8 mouse cellular contexts compared by ENCODE assay signal in the genomic region with DNA sequence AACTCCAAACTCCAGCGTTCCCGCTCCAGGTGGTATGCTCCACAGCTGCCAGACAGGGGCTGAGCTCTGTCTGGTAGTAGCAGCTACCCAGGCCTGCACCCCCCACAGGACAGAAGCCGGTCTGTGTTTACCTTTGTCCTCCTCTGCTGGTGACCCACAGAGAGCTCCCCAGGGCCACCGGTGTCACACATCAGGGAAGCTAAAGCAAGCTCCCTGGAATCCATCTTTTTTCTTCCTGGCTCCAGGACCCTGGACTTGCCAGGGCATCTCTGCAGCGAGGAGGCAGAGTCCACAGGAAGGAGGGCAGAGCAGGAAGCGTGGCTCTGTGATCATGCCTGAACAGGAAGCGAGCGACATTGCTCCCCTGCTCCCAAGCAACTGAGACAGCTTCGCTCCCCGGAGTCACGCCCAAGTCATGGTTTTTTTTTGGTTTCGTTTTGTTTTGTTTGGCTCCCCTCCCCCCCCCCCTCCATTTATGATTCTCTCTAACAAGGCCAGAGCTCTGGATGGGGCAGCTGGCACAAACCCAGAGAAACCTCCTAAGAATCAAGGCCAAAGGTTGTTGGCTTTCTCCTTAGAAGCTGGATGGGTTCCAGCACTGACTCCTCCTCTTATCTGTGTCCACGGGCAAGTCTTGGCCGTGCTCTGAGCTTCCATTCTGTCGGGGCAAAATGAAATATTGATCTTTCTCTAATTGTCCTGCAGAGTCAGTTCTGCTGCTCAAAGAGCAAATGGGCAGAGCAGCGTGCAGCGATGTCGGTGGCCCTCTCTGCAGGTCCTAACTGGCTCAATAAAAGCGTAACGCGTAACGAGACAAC. TPM values are rescaled to one million over a fixed set of nuclear protein-coding genes. Genes with fewer than 3 reads are reported as not detected.
A peak's percentile ranks its signal among the peaks of the same experiment; 100 is the strongest.
DNase-seq lines count a peak whose midpoint lies in the region; ATAC-seq and TF ChIP-seq lines count a peak whose summit lies in the region.

No protein-coding gene starts in this region.

- peak; percentile 19; the same call in 1 of the 2 replicates for TF ChIP-seq CTCF in liver, postnatal 0 days (IDR thresholded peaks at IDR 0.05; ENCODE audit: low read depth)

- H3K4me1 ChIP-seq in intestine, embryonic 16.5 days (ENCODE audit: control insufficient read depth, insufficient read depth, low read length): peaks cover 9% of the 10 kb centered on the region; the same call in 1 of the 2 replicates
- peaks cover 23% of the 10 kb centered on the region for H3K4me1 ChIP-seq in liver, postnatal 0 days (ENCODE audit: insufficient read depth)
- peaks cover 10% of the 10 kb centered on the region for H3K4me1 ChIP-seq in neural tube, embryonic 11.5 days (ENCODE audit: control insufficient read depth, insufficient read depth, low read length)

- no peaks in the 10 kb centered on the region for H3K27me3 ChIP-seq in intestine, embryonic 16.5 days (replicated peaks; ENCODE audit: control insufficient read depth, insufficient read depth, low read length)
- no peaks in the 10 kb centered on the region for H3K27me3 ChIP-seq in liver, postnatal 0 days (ENCODE audit: insufficient read depth, low read length)
- peaks cover 2% of the 10 kb centered on the region; the same call in 1 of the 2 replicates for H3K27me3 ChIP-seq in neural tube, embryonic 11.5 days (ENCODE audit: control insufficient read depth, insufficient read depth, low read length)

- TF ChIP-seq EP300 in liver, postnatal 0 days (IDR thresholded peaks at IDR 0.05; ENCODE audit: low read depth): no peak

- 9% methylated on average over 22 of the region's 22 CpGs for WGBS in intestine, embryonic 16.5 days
- WGBS in liver, postnatal 0 days (ENCODE audit: insufficient replicate concordance): 19% methylated on average over 22 of the region's 22 CpGs
- WGBS in neural tube, embryonic 11.5 days: 8% methylated on average over 22 of the region's 22 CpGs

- no peaks in the 10 kb centered on the region for H3K36me3 ChIP-seq in intestine, embryonic 16.5 days (ENCODE audit: control insufficient read depth, insufficient read depth, low read length)
- peaks cover 19% of the 10 kb centered on the region for H3K36me3 ChIP-seq in liver, postnatal 0 days (replicated peaks; ENCODE audit: insufficient read depth, low read length)
- H3K36me3 ChIP-seq in neural tube, embryonic 11.5 days (ENCODE audit: control insufficient read depth, insufficient read depth, low read length): no peaks in the 10 kb centered on the region

- H3K4me2 ChIP-seq in intestine, embryonic 16.5 days (ENCODE audit: low read depth, low read length): peak overlapping the region; percentile 83
- peak overlapping the region; percentile 91 for H3K4me2 ChIP-seq in liver, postnatal 0 days (ENCODE audit: low read depth, low read length)
- peak overlapping the region; percentile 37 for H3K4me2 ChIP-seq in neural tube, embryonic 11.5 days (ENCODE audit: low read depth)

- H3K9ac ChIP-seq in intestine, embryonic 16.5 days (ENCODE audit: low read depth, low read length): peak overlapping the region; percentile 58
- H3K9ac ChIP-seq in liver, postnatal 0 days (replicated peaks): peak overlapping the region; percentile 69
- H3K9ac ChIP-seq in neural tube, embryonic 11.5 days (ENCODE audit: low read length): peak overlapping the region; percentile 36; the same call in 1 of the 2 replicates

- no peaks in the 10 kb centered on the region for H3K9me3 ChIP-seq in intestine, embryonic 16.5 days (ENCODE audit: control insufficient read depth, low read length)
- no peaks in the 10 kb centered on the region for H3K9me3 ChIP-seq in liver, postnatal 0 days (ENCODE audit: low read length)
- H3K9me3 ChIP-seq in neural tube, embryonic 11.5 days (ENCODE audit: control insufficient read depth, low read length): no peaks in the 10 kb centered on the region

- peak; percentile 96 for ATAC-seq in intestine, embryonic 16.5 days
- peak; percentile 82 for ATAC-seq in liver, postnatal 0 days
- peak; percentile 70 for ATAC-seq in neural tube, embryonic 11.5 days (ENCODE audit: insufficient read depth, low FRiP score, low TSS enrichment)

- DNase-seq in layer of hippocampus, adult 9-11 months: peak; percentile 39
- no peak for DNase-seq in layer of hippocampus, postnatal 36 days
- peak; percentile 56 to 57 for DNase-seq in cerebellum, postnatal 25 days
- DNase-seq in heart, adult 11 months: peak; percentile 98
- DNase-seq in liver, postnatal 0 days: peak; percentile 73
- peak; percentile 57 for DNase-seq in neural tube, embryonic 11.5 days (ENCODE audit: low spot score)
- peak; percentile 74 for DNase-seq in thymus, postnatal 25 days

- H3K27ac ChIP-seq in intestine, embryonic 16.5 days (ENCODE audit: low read length): peak overlapping the region; percentile 92
- H3K27ac ChIP-seq in liver, postnatal 0 days (ENCODE audit: low read depth): peak overlapping the region; percentile 85
- H3K27ac ChIP-seq in neural tube, embryonic 11.5 days (ENCODE audit: low read depth, low read length): no peak overlapping the region

- H3K4me3 ChIP-seq in intestine, embryonic 16.5 days (ENCODE audit: low read length): peak overlapping the region; percentile 55
- peak overlapping the region; percentile 51 for H3K4me3 ChIP-seq in liver, postnatal 0 days (ENCODE audit: low read depth, low read length)
- 0 out of 2 replicates have a peak overlapping the region, but pooled peaks have one; percentile 8 for H3K4me3 ChIP-seq in neural tube, embryonic 11.5 days (ENCODE audit: low read depth, low read length)

RNA-seq across cellular contexts. Expression of gene Slc2a9, which starts 22.8 kb away (rescaled TPM):
- 1 to 10 TPM; 2.7 to 3.8 TPM for total RNA-seq in layer of hippocampus, postnatal 36 days (2021)
- 2.5 and 2.6 TPM in 2 replicates for polyA plus RNA-seq in intestine, embryonic 16.5 days (2015; fragmentation: Nextera tagmentation; extraction: Ambion mirVana)
- polyA plus RNA-seq in liver, postnatal 0 days (2015; fragmentation: Nextera tagmentation; extraction: Ambion mirVana): 3.3 and 5.7 TPM in 2 replicates
- polyA plus RNA-seq in neural tube, embryonic 11.5 days (2014; fragmentation: Nextera tagmentation; extraction: Ambion mirVana): 0.18 and 0.77 TPM in 2 replicates

Comparison
In these comparisons a context has a peak if more than half of its experiments do, and no peak if none do; other contexts are left out.
1. DNase-seq: peak in layer of hippocampus, adult 9-11 months (single experiment), cerebellum, postnatal 25 days (2 of 2), heart, adult 11 months (single experiment), liver, postnatal 0 days (single experiment), neural tube, embryonic 11.5 days (single experiment) and thymus, postnatal 25 days (single experiment); none in layer of hippocampus, postnatal 36 days (0 of 2).
2. H3K4me2 ChIP-seq: peak in every context shown above with its lines; median percentile 91 in liver, postnatal 0 days; 83 in intestine, embryonic 16.5 days; 37 in neural tube, embryonic 11.5 days.
3. Peak in every context shown above with its lines, with median percentiles within 50 percentile points of each other: ATAC-seq, H3K4me3 ChIP-seq and H3K9ac ChIP-seq.